Mouse (Mus musculus): Measurements from ENCODE around the gene Fam168b.

DNA sequence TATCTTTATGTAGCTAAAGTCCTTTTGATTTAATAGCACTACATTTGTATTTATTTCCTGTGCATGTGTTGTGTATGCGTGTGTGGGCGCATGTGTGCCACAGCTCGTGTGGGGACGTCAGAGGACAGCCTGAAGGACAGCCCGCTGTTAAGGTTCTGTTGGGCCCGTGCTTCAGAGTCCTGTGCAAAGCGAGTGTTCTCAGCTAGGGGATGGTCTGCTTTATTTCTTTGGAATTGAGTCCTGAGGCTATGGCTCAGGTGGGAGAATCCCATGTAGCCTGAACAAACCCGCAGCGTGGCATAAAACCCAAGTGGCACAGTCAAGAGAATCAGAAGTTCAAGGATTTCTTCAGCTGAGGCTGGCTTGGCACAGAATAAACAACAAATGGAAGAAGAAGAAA is 28.3 kb upstream of the Fam168b start:
- TF ChIP-seq CTCF (IDR thresholded peaks at IDR 0.05; ENCODE audit: control insufficient read depth, insufficient read depth, low read length), result no peak
- no peak for TF ChIP-seq POLR2A (IDR thresholded peaks at IDR 0.05; ENCODE audit: borderline replicate concordance, control insufficient read depth, low read depth, low read length)
